Mouse (Mus musculus): ENCODE measurements around the gene Slc48a1. TPM values are rescaled to one million over a fixed set of nuclear protein-coding genes. Genes with fewer than 3 reads are reported as not detected.

Slc48a1 gene
- polyA plus RNA-seq, 1 experiment from 2014 or later = 28.1 TPM

DNA sequence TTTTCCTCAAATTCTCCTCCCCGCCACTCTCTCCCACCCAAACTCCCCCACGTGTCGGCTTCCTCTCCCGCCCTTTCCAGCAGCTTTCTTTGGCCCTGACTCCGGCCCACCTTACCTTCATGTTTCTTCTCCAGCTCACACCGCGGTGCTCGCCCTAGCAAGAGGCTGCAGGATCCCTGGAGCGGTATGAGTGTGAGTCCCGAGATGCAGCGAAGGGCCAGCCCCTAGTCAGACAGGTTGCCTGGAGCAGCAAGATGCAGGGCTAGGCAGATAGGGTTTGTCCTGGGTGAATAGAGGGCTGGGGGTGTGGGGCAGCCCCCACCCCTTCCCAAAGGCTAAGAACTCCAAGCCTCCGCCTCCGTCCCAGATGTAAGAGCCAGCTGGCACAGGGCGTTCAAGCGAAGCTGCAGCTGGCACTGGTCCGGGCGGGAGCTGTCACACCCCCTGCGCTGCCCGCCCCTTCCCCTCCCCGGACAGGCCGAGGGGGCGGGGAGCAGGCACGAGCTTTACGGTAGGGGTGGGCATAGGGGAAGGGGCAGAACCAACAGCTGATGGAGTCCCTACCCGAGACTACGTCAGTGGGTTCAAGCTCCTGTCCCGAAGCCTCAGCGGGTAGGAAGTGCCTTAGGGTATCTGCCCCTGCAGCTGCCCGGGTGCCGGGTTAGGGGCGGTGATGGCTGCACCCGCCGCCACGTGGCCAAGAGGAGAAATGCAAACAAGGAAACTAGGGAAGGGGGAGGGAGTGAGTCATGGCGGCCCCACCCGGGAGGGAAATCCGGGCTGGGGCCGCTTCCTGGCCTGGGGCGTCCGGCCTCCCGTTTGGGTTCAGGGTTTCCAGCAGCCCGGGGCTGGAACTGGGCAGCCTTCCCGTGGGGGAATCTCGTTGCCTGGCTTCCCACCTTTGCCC, 10.8 kb upstream of the Slc48a1 start, which contains the start of gene Rapgef3:
Gene Rapgef3 (minus strand): TSS at position 693 of the 907 bp plus-strand sequence.
- WGBS = 1% methylated on average over 38 of the region's 44 CpGs
- Histone ChIP-seq H3K4me2 (replicated peaks; ENCODE audit: low read depth, low read length) (peak within 1 kb of the TSS; percentile 86), H3K27me3 (ENCODE audit: control insufficient read depth, insufficient read depth, low read length) (peaks cover 25% of the 10 kb centered on the region), H3K4me3 (ENCODE audit: low read depth, low read length) (peak within 1 kb of the TSS; percentile 40), H3K4me1 (replicated peaks; ENCODE audit: control insufficient read depth, insufficient read depth, low read length) (peaks cover 18% of the 10 kb centered on the region), H3K9ac (ENCODE audit: low read depth, low read length) (peak within 1 kb of the TSS; percentile 57), H3K36me3 (ENCODE audit: control insufficient read depth, insufficient read depth, low read length) (no peaks in the 10 kb centered on the region), H3K9me3 (ENCODE audit: control insufficient read depth, low read length) (no peaks in the 10 kb centered on the region), H3K27ac (ENCODE audit: low read depth, low read length) (no peak within 1 kb of the TSS)
- DNase-seq (ENCODE audit: low spot score) = peak; percentile 82
- peak; percentile 85 for ATAC-seq (ENCODE audit: low FRiP score)

DNA sequence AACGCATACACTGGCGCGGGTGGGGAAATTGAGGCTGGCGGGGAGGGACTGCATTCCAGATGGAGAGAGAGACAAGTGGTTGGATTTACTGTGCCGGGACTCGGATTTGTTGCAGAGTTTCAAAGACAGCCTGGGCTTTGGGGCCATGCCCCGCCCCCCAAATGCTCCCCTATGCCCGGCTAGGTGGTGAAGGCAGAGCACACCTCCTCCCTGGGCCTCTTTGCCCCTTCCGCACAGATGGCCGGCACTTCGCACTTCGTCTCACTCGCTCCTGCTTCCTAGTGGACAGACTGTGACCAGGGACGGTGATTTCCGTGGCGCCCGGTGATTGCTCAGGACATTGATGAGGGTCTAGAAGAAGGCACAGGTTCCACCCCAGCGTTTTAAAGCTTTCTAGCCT, 10.1 kb upstream of the Slc48a1 start:
- under 1% methylated on average over 18 of the region's 18 CpGs for WGBS
- Histone ChIP-seq H3K9ac (ENCODE audit: low read depth, low read length) (peak overlapping the region; percentile 57), H3K27ac (ENCODE audit: low read depth, low read length) (no peak overlapping the region), H3K4me3 (ENCODE audit: low read depth, low read length) (peak overlapping the region; percentile 40), H3K27me3 (ENCODE audit: control insufficient read depth, insufficient read depth, low read length) (peaks cover 25% of the 10 kb centered on the region), H3K9me3 (ENCODE audit: control insufficient read depth, low read length) (no peaks in the 10 kb centered on the region), H3K4me1 (replicated peaks; ENCODE audit: control insufficient read depth, insufficient read depth, low read length) (peaks cover 18% of the 10 kb centered on the region), H3K4me2 (replicated peaks; ENCODE audit: low read depth, low read length) (peak overlapping the region; percentile 86), H3K36me3 (ENCODE audit: control insufficient read depth, insufficient read depth, low read length) (no peaks in the 10 kb centered on the region)
- ATAC-seq (ENCODE audit: low FRiP score) (no peak; the same call in 1 of the 2 replicates), DNase-seq (ENCODE audit: low spot score) (peak; percentile 57)

DNA sequence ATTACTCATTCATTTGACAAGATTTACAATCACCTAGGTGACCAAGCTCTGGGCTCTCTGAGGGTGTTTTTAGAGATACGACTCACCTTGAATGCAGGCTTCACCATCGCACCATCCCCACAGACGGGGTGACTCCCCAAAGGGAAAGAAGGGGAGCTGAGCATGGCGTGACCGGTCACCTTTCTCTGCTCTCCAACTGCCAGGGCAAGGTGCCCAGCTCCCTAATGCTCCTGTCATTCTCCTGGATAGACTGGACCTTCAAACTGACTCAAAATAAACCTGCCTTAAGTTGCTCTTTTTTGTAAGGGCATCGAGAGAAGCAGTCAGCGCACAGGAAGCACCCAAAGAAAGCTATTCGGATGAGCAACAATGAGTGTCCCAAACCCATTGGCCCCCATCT, 8.0 kb upstream of the Slc48a1 start:
- no peak overlapping the region for H3K9ac ChIP-seq (ENCODE audit: low read depth, low read length)
- no peak overlapping the region for H3K4me3 ChIP-seq (ENCODE audit: low read depth, low read length)
- WGBS = 77% methylated on average over 8 of the region's 8 CpGs
- peaks cover 18% of the 10 kb centered on the region for H3K4me1 ChIP-seq (replicated peaks; ENCODE audit: control insufficient read depth, insufficient read depth, low read length)
- no peaks in the 10 kb centered on the region for H3K9me3 ChIP-seq (ENCODE audit: control insufficient read depth, low read length)
- H3K36me3 ChIP-seq (ENCODE audit: control insufficient read depth, insufficient read depth, low read length) = no peaks in the 10 kb centered on the region
- H3K27ac ChIP-seq (ENCODE audit: low read depth, low read length) = no peak overlapping the region
- DNase-seq (ENCODE audit: low spot score) (no peak), ATAC-seq (ENCODE audit: low FRiP score) (no peak)
- no peak overlapping the region for H3K4me2 ChIP-seq (replicated peaks; ENCODE audit: low read depth, low read length)
- peaks cover 25% of the 10 kb centered on the region for H3K27me3 ChIP-seq (ENCODE audit: control insufficient read depth, insufficient read depth, low read length)

DNA sequence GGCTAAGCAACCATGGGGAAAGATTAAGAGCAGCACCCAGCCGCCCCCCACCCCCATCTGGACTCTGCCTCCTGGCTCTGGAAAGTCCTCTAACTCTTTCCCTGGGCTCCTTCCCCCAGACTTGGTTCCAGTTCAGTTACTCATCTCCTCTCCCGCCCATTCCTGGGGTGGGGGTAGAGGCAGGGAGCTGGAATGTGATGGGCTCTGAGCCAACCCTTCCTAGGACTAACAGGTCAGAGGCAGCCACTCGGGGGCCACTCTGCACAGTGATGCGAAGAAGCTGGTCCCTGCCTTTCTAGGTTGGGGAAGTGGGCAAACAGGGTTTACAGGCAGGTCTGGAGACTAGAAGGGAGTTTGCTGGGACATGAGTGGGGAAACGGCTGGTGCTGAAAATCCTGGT, 5.2 kb upstream of the Slc48a1 start:
- DNase-seq (ENCODE audit: low spot score) (no peak), ATAC-seq (ENCODE audit: low FRiP score) (no peak)
- Histone ChIP-seq H3K9ac (ENCODE audit: low read depth, low read length) (no peak overlapping the region), H3K36me3 (ENCODE audit: control insufficient read depth, insufficient read depth, low read length) (no peaks in the 10 kb centered on the region), H3K27me3 (ENCODE audit: control insufficient read depth, insufficient read depth, low read length) (peaks cover 10% of the 10 kb centered on the region), H3K4me2 (replicated peaks; ENCODE audit: low read depth, low read length) (no peak overlapping the region), H3K4me3 (ENCODE audit: low read depth, low read length) (no peak overlapping the region), H3K4me1 (replicated peaks; ENCODE audit: control insufficient read depth, insufficient read depth, low read length) (no peaks in the 10 kb centered on the region), H3K27ac (ENCODE audit: low read depth, low read length) (no peak overlapping the region), H3K9me3 (ENCODE audit: control insufficient read depth, low read length) (no peaks in the 10 kb centered on the region)
- WGBS = 42% methylated on average over 5 of the region's 5 CpGs

DNA sequence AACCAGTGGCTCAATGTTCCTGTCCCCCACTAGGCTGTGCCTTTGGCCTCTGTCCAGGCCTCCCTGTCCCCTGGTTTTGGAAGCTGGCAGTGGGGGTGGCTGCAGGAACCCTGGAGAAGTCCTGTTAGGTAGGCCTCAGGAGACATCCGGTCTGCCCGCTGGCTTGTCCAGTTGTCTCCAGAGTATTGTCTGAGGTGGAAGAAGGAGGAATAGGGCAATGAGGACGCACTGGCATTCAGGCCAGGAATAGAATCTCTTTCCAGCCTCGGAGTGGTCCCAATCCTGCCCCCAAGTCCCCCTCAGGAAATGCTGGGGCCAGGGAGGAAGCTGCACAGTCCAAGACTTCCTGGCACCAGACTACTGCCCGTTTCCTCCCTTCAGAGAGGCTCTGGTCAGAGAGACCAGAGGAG, 4.4 kb upstream of the Slc48a1 start:
- Histone ChIP-seq H3K9ac (ENCODE audit: low read depth, low read length) (no peak overlapping the region), H3K4me1 (replicated peaks; ENCODE audit: control insufficient read depth, insufficient read depth, low read length) (no peaks in the 10 kb centered on the region), H3K36me3 (ENCODE audit: control insufficient read depth, insufficient read depth, low read length) (no peaks in the 10 kb centered on the region), H3K9me3 (ENCODE audit: control insufficient read depth, low read length) (no peaks in the 10 kb centered on the region), H3K27me3 (ENCODE audit: control insufficient read depth, insufficient read depth, low read length) (peaks cover 3% of the 10 kb centered on the region), H3K4me2 (replicated peaks; ENCODE audit: low read depth, low read length) (no peak overlapping the region), H3K27ac (ENCODE audit: low read depth, low read length) (no peak overlapping the region), H3K4me3 (ENCODE audit: low read depth, low read length) (no peak overlapping the region)
- DNase-seq (ENCODE audit: low spot score) (no peak), ATAC-seq (ENCODE audit: low FRiP score) (no peak)
- WGBS = 74% methylated on average over 5 of the region's 5 CpGs

DNA sequence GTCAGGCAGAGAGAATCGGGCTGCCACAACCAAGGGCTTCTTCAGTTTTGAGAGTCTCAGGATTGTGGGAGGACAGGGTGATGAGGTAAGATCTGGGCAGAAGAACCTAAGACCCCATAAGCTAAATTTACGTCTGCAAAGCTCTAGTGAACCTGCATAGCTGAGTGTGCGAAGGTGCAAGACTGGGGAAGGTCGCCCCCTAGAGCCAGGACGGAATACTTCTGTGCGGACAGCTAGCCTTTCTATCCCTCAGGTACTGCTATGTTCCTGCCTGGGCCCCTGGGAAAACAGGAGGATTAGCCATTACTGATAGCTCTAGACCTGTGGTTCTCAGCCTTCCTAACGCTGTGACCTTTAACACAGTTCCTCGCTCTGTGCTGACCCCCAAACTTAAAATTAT, 1.8 kb upstream of the Slc48a1 start:
- no peaks in the 10 kb centered on the region; the same call in 1 of the 2 replicates for H3K27me3 ChIP-seq (ENCODE audit: control insufficient read depth, insufficient read depth, low read length)
- no peaks in the 10 kb centered on the region for H3K36me3 ChIP-seq (ENCODE audit: control insufficient read depth, insufficient read depth, low read length)
- no peak overlapping the region for H3K27ac ChIP-seq (ENCODE audit: low read depth, low read length)
- H3K4me3 ChIP-seq (ENCODE audit: low read depth, low read length) = no peak overlapping the region
- H3K9me3 ChIP-seq (ENCODE audit: control insufficient read depth, low read length) = no peaks in the 10 kb centered on the region
- H3K4me1 ChIP-seq (replicated peaks; ENCODE audit: control insufficient read depth, insufficient read depth, low read length) = no peaks in the 10 kb centered on the region
- H3K4me2 ChIP-seq (replicated peaks; ENCODE audit: low read depth, low read length) = no peak overlapping the region
- ATAC-seq (ENCODE audit: low FRiP score) (no peak), DNase-seq (ENCODE audit: low spot score) (peak; percentile 74)
- WGBS = 7% methylated on average over 8 of the region's 8 CpGs
- H3K9ac ChIP-seq (ENCODE audit: low read depth, low read length) = no peak overlapping the region

DNA sequence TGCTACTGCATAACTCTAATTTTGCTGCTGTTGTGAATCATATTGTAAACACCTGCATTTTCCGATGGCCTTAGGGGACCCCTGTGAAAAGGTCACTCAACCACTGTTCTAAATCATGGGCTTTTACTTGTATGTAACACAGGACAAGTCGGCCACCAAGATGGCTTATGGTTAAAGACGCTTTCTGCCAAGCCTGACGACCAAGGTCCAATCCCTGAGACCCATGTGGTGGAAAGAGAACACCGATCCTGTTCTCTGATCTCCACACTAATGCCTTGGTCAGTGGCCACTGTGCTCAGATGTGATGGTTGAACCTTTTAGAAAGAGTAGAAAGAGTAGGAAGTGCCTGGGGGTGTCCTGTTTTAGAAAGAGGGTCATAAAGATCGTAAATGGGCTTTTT, 1.4 kb upstream of the Slc48a1 start:
- Histone ChIP-seq H3K9me3 (ENCODE audit: control insufficient read depth, low read length) (no peaks in the 10 kb centered on the region), H3K27ac (ENCODE audit: low read depth, low read length) (no peak overlapping the region), H3K36me3 (ENCODE audit: control insufficient read depth, insufficient read depth, low read length) (no peaks in the 10 kb centered on the region), H3K27me3 (ENCODE audit: control insufficient read depth, insufficient read depth, low read length) (no peaks in the 10 kb centered on the region; the same call in 1 of the 2 replicates), H3K4me1 (replicated peaks; ENCODE audit: control insufficient read depth, insufficient read depth, low read length) (no peaks in the 10 kb centered on the region), H3K9ac (ENCODE audit: low read depth, low read length) (no peak overlapping the region), H3K4me2 (replicated peaks; ENCODE audit: low read depth, low read length) (no peak overlapping the region), H3K4me3 (ENCODE audit: low read depth, low read length) (no peak overlapping the region)
- no peak for DNase-seq (ENCODE audit: low spot score)
- no peak for ATAC-seq (ENCODE audit: low FRiP score)
- WGBS = 84% methylated on average over 6 of the region's 6 CpGs

DNA sequence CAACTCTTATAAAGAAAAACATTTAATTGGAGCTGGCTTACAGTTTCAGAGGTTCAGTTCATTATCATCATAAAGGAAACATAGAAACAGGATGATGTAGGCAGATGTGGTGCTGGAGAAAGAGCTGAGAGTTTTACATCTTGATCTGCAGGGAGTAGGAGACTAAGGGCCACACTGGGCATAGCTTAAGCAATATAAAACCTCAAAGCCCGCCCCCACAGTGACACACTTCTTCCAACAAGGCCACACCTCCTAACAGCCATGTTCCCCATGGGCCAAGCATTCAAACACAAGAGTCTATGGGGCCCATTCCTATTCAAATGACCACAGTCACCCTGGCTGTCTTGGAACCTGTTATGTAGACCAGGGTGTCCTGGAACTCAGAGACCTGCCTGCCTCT, 1.3 kb downstream of the Slc48a1 start:
- DNase-seq (ENCODE audit: low spot score) = no peak
- H3K27me3 ChIP-seq (ENCODE audit: control insufficient read depth, insufficient read depth, low read length) = peaks cover 4% of the 10 kb centered on the region
- no peaks in the 10 kb centered on the region; the same call in none of the 2 replicates for H3K4me1 ChIP-seq (replicated peaks; ENCODE audit: control insufficient read depth, insufficient read depth, low read length)
- H3K36me3 ChIP-seq (ENCODE audit: control insufficient read depth, insufficient read depth, low read length) = no peaks in the 10 kb centered on the region
- WGBS = 86% methylated on average over 1 of the region's 1 CpGs
- no peak overlapping the region for H3K27ac ChIP-seq (ENCODE audit: low read depth, low read length)
- ATAC-seq (ENCODE audit: low FRiP score) = no peak
- no peak overlapping the region for H3K4me3 ChIP-seq (ENCODE audit: low read depth, low read length)
- no peak overlapping the region for H3K4me2 ChIP-seq (replicated peaks; ENCODE audit: low read depth, low read length)
- no peaks in the 10 kb centered on the region for H3K9me3 ChIP-seq (ENCODE audit: control insufficient read depth, low read length)
- no peak overlapping the region for H3K9ac ChIP-seq (ENCODE audit: low read depth, low read length)

DNA sequence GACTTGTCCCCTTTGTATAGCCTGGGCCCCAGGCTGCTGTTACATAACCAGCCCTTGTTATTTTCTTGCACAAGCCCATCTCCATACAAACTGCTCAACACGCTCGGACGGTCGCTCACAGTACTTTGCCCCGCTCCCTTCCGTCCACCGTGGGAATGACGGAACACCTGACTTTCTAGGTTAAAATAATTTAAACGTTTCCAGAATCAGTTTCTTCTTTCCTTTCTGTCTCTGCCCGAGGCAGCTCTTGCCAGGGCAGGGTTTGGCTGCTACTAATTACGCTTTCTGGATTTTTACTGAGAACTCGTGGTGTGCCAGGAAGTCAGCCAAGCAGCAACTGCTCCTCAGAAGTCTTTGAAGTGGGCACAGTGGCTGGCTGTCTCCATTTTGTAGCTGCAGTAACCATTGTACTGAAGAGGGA, 2.3 kb downstream of the Slc48a1 start:
- WGBS = 76% methylated on average over 12 of the region's 12 CpGs
- Histone ChIP-seq H3K4me3 (ENCODE audit: low read depth, low read length) (no peak overlapping the region), H3K4me1 (replicated peaks; ENCODE audit: control insufficient read depth, insufficient read depth, low read length) (no peaks in the 10 kb centered on the region; the same call in none of the 2 replicates), H3K4me2 (replicated peaks; ENCODE audit: low read depth, low read length) (no peak overlapping the region), H3K27me3 (ENCODE audit: control insufficient read depth, insufficient read depth, low read length) (peaks cover 4% of the 10 kb centered on the region), H3K9me3 (ENCODE audit: control insufficient read depth, low read length) (no peaks in the 10 kb centered on the region), H3K36me3 (ENCODE audit: control insufficient read depth, insufficient read depth, low read length) (no peaks in the 10 kb centered on the region), H3K27ac (ENCODE audit: low read depth, low read length) (no peak overlapping the region), H3K9ac (ENCODE audit: low read depth, low read length) (no peak overlapping the region)
- no peak for ATAC-seq (ENCODE audit: low FRiP score)
- no peak for DNase-seq (ENCODE audit: low spot score)
